Mouse (Mus musculus) forebrain, embryonic 16.5 days (tissue): ENCODE data around the gene Paf1. TPM values are rescaled to one million over a fixed set of nuclear protein-coding genes. Genes with fewer than 3 reads are reported as not detected.

Experiments used
- ATAC-seq: fragments of 200-750 bp; cut with Nextera tagmentation; 2 replicates; pipeline ENCODE4 v1.8.0; 2017; ENCODE audit warnings: mild to moderate bottlenecking, moderate library complexity
- H3K27ac ChIP-seq: fragments of 300-500 bp; sonication (generic); 2 replicates; pipeline ENCODE4 v1.5.1; 2014; ENCODE audit warnings: low read length, control low read depth
- H3K27me3 ChIP-seq: fragments of 300-500 bp; sonication (generic); replicated peaks from 2 replicates; pipeline ENCODE4 v1.6.1; 2014; ENCODE audit warnings: low read length; ENCODE audit not compliant: control insufficient read depth, insufficient read depth
- H3K36me3 ChIP-seq: fragments of 300-500 bp; sonication (generic); 2 replicates; pipeline ENCODE4 v1.6.1; 2014; ENCODE audit not compliant: control insufficient read depth, insufficient read depth
- H3K4me1 ChIP-seq: fragments of 300-500 bp; sonication (generic); replicated peaks from 2 replicates; pipeline ENCODE4 v1.6.1; 2014; ENCODE audit warnings: low read length; ENCODE audit not compliant: control insufficient read depth, insufficient read depth
- H3K4me2 ChIP-seq: fragments of 300-500 bp; sonication (generic); 2 replicates; pipeline ENCODE4 v1.6.1; 2014; ENCODE audit warnings: mild to moderate bottlenecking, low read length, control low read depth
- H3K4me3 ChIP-seq: fragments of 300-500 bp; sonication (generic); replicated peaks from 2 replicates; pipeline ENCODE4 v1.5.1; 2014; ENCODE audit warnings: mild to moderate bottlenecking, low read length, control low read depth
- H3K9ac ChIP-seq: fragments of 300-500 bp; sonication (generic); replicated peaks from 2 replicates; pipeline ENCODE4 v1.6.1; 2014; ENCODE audit warnings: low read depth, low read length, control low read depth
- H3K9me3 ChIP-seq: fragments of 300-500 bp; sonication (generic); 2 replicates; pipeline ENCODE4 v1.6.1; 2016; ENCODE audit warnings: low read length; ENCODE audit not compliant: control insufficient read depth
- WGBS: fragments of 180-500 bp; shearing (Covaris S2); extraction: QIAGEN DNeasy Blood & Tissue Kit; methylation state at CpG from one replicate; pipeline ENCODE4 v1.1.7; 2014; 5-methylcytosine and 5-hydroxymethylcytosine counted together
- polyA plus RNA-seq: library from polyadenylated mRNA; unstranded; fragments of >200 nt; fragmentation: Nextera tagmentation; extraction: Ambion mirVana; gene quantifications from 2 replicates; pipeline ENCODE4 v1.2.1, GENCODE M21; 2015

Gene Paf1
- polyA plus RNA-seq, 1 experiment from 2014 or later, result 111 TPM

DNA sequence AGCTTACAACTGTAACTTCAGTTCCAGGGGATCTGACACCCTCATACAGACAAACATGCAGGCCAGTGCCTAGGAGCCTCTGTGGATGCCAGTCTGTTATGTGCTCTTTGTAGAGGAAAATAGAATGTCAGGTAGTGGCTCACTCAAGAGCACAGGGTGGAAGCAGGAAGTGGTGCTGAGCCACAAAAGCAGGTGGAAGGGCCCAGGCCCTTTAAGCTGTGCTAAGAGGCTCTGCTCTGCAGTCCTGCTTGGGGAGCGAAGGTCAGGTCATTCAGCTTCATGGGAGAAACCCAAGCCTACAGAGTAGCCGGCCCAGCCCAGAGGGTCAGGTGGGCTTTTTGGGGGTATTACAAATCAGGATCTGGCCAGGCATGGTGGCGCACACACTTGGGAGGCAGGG, 37.5 kb upstream of the Paf1 start:
- peaks cover 14% of the 10 kb centered on the region for H3K36me3 ChIP-seq
- H3K27ac ChIP-seq, result no peak overlapping the region
- H3K9me3 ChIP-seq, result no peaks in the 10 kb centered on the region
- no peak overlapping the region for H3K9ac ChIP-seq
- WGBS, result 86% methylated on average over 3 of the region's 3 CpGs
- H3K27me3 ChIP-seq, result no peaks in the 10 kb centered on the region
- no peak overlapping the region for H3K4me2 ChIP-seq
- peaks cover 11% of the 10 kb centered on the region for H3K4me1 ChIP-seq
- H3K4me3 ChIP-seq, result no peak overlapping the region
- ATAC-seq, result no peak

- Histone ChIP-seq H3K36me3 (peaks cover 18% of the 10 kb centered on the region), H3K9me3 (no peaks in the 10 kb centered on the region), H3K9ac (no peak overlapping the region), H3K27ac (no peak overlapping the region), H3K4me3 (no peak overlapping the region), H3K4me1 (peaks cover 3% of the 10 kb centered on the region), H3K4me2 (no peak overlapping the region), H3K27me3 (no peaks in the 10 kb centered on the region)
- WGBS, result 1% methylated on average over 5 of the region's 5 CpGs
- ATAC-seq, result no peak; the same call in 1 of the 2 replicates
These were observed 35.8 kb upstream of the Paf1 start for GRCm38 (mm10) chr7:28356981-28357380.

DNA sequence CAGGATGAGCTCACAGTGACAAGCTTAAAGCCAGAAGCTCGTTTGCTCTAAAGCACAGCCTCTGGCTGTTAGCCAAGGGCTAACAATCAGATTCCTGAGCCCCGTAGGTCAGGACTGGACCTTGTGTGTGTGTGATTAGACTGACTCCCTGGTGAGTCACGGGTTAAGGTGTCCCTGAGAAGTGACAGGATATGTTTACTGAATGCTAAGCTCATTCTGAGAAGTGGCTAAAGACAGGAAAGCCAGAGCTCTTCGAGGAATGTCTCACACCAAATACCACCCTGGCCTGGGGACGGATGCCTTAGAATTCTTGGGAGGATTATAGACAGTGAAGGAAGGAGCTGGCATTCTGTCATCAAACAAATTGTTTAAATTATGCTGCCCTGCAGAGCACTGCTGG, 34.8 kb upstream of the Paf1 start:
- peaks cover 3% of the 10 kb centered on the region for H3K4me1 ChIP-seq
- H3K27ac ChIP-seq, result no peak overlapping the region; the same call in 1 of the 2 replicates
- no peak for ATAC-seq
- peak overlapping the region; percentile 1; the same call in 1 of the 2 replicates for H3K9ac ChIP-seq
- WGBS, result 1% methylated on average over 5 of the region's 5 CpGs
- no peak overlapping the region for H3K4me3 ChIP-seq
- H3K9me3 ChIP-seq, result no peaks in the 10 kb centered on the region
- no peaks in the 10 kb centered on the region for H3K27me3 ChIP-seq
- H3K4me2 ChIP-seq, result no peak overlapping the region
- peaks cover 24% of the 10 kb centered on the region for H3K36me3 ChIP-seq

DNA sequence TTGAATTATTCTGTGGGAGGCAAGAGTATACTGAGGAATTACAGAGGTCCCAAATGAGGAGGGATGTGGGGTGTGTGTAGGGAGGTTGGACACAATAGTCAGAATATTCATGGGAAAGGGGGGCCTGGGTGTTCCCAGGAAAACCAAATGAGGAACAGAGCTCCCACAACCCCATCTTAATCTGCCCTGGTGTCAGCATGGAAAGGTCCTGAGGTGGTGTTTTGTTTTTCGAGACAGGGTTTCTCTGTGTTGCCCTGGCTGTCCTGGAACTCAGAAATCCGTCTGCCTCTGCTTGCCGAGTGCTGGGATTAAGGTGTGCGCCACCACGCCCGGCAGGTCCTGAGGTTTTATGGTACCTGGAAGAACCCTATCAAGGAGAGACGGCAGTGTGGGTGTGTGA, 34.3 kb upstream of the Paf1 start:
- ATAC-seq, result no peak
- WGBS, result 47% methylated on average over 7 of the region's 7 CpGs
- Histone ChIP-seq H3K4me1 (peaks cover 3% of the 10 kb centered on the region), H3K4me3 (no peak overlapping the region), H3K4me2 (no peak overlapping the region), H3K36me3 (peaks cover 20% of the 10 kb centered on the region), H3K27ac (no peak overlapping the region), H3K27me3 (no peaks in the 10 kb centered on the region), H3K9ac (no peak overlapping the region), H3K9me3 (no peaks in the 10 kb centered on the region)

GRCm38 (mm10) chr7:28359854-28360253, 32.9 kb upstream of the Paf1 start:
- peaks cover 21% of the 10 kb centered on the region for H3K36me3 ChIP-seq
- no peaks in the 10 kb centered on the region for H3K9me3 ChIP-seq
- H3K4me2 ChIP-seq, result no peak overlapping the region
- H3K4me1 ChIP-seq, result peaks cover 3% of the 10 kb centered on the region
- WGBS, result 91% methylated on average over 10 of the region's 10 CpGs
- no peak overlapping the region for H3K27ac ChIP-seq
- no peaks in the 10 kb centered on the region for H3K27me3 ChIP-seq
- H3K4me3 ChIP-seq, result no peak overlapping the region
- H3K9ac ChIP-seq, result no peak overlapping the region
- no peak for ATAC-seq

GRCm38 (mm10) chr7:28360291-28360690, 32.5 kb upstream of the Paf1 start:
- H3K36me3 ChIP-seq, result peaks cover 23% of the 10 kb centered on the region
- no peak for ATAC-seq
- no peak overlapping the region for H3K27ac ChIP-seq
- no peaks in the 10 kb centered on the region for H3K9me3 ChIP-seq
- H3K27me3 ChIP-seq, result no peaks in the 10 kb centered on the region
- H3K4me3 ChIP-seq, result no peak overlapping the region
- peaks cover 3% of the 10 kb centered on the region for H3K4me1 ChIP-seq
- no peak overlapping the region for H3K4me2 ChIP-seq
- H3K9ac ChIP-seq, result no peak overlapping the region
- WGBS, result 95% methylated on average over 6 of the region's 6 CpGs

GRCm38 (mm10) chr7:28361647-28362341, 31.0 kb upstream of the Paf1 start:
- H3K27me3 ChIP-seq, result no peaks in the 10 kb centered on the region
- no peak overlapping the region for H3K4me2 ChIP-seq
- peaks cover 23% of the 10 kb centered on the region for H3K36me3 ChIP-seq
- no peak for ATAC-seq
- 95% methylated on average over 19 of the region's 20 CpGs for WGBS
- H3K4me1 ChIP-seq, result peaks cover 3% of the 10 kb centered on the region
- no peaks in the 10 kb centered on the region for H3K9me3 ChIP-seq
- H3K27ac ChIP-seq, result no peak overlapping the region
- H3K9ac ChIP-seq, result no peak overlapping the region
- H3K4me3 ChIP-seq, result no peak overlapping the region

GRCm38 (mm10) chr7:28362441-28363060, 30.2 kb upstream of the Paf1 start:
- Histone ChIP-seq H3K4me3 (no peak overlapping the region), H3K4me2 (no peak overlapping the region), H3K9me3 (no peaks in the 10 kb centered on the region), H3K4me1 (peaks cover 3% of the 10 kb centered on the region), H3K9ac (no peak overlapping the region), H3K36me3 (peaks cover 28% of the 10 kb centered on the region), H3K27ac (no peak overlapping the region), H3K27me3 (no peaks in the 10 kb centered on the region)
- ATAC-seq, result no peak
- 89% methylated on average over 16 of the region's 16 CpGs for WGBS

- WGBS, result 90% methylated on average over 16 of the region's 16 CpGs
- no peak for ATAC-seq
- Histone ChIP-seq H3K36me3 (peaks cover 14% of the 10 kb centered on the region), H3K4me1 (peaks cover 18% of the 10 kb centered on the region), H3K27ac (no peak overlapping the region), H3K27me3 (no peaks in the 10 kb centered on the region), H3K9me3 (no peaks in the 10 kb centered on the region), H3K9ac (no peak overlapping the region), H3K4me2 (no peak overlapping the region), H3K4me3 (no peak overlapping the region)
These were observed 25.0 kb upstream of the Paf1 start for GRCm38 (mm10) chr7:28367663-28368275.
